Mouse (Mus musculus) intestine, embryonic 14.5 days (tissue): Measurements from ENCODE around the gene Atxn3. TPM values are rescaled to one million over a fixed set of nuclear protein-coding genes. Genes with fewer than 3 reads are reported as not detected.

Experiments
- ATAC-seq: fragments of 200-750 bp; cut with Nextera tagmentation; replicated peaks from 2 replicates; pipeline ENCODE4 v1.8.0; 2017; ENCODE audit warnings: low read depth, moderate number of reproducible peaks, moderate TSS enrichment, moderate library complexity; ENCODE audit not compliant: low FRiP score, low TSS enrichment
- DNase-seq: peaks from one replicate; pipeline ENCODE4 v3.0.0-alpha.2; 2018; ENCODE audit warnings: low spot score
- H3K27ac ChIP-seq: fragments of 300-500 bp; sonication (generic); 2 replicates; pipeline ENCODE4 v1.5.1; 2014; ENCODE audit warnings: low read depth, mild to moderate bottlenecking, control low read depth
- H3K27me3 ChIP-seq: fragments of 300-500 bp; sonication (generic); replicated peaks from 2 replicates; pipeline ENCODE4 v1.6.1; 2014; ENCODE audit warnings: low read length, control low read depth; ENCODE audit not compliant: control insufficient read depth, insufficient read depth
- H3K36me3 ChIP-seq: fragments of 300-500 bp; sonication (generic); 2 replicates; pipeline ENCODE4 v1.6.1; 2014; ENCODE audit warnings: low read length, control low read depth; ENCODE audit not compliant: control insufficient read depth, insufficient read depth
- H3K4me1 ChIP-seq: fragments of 300-500 bp; sonication (generic); replicated peaks from 2 replicates; pipeline ENCODE4 v1.6.1; 2014; ENCODE audit warnings: low read length, control low read depth, mixed read lengths; ENCODE audit not compliant: control insufficient read depth, insufficient read depth
- H3K4me2 ChIP-seq: fragments of 300-500 bp; sonication (generic); 2 replicates; pipeline ENCODE4 v1.6.1; 2014; ENCODE audit warnings: low read length
- H3K4me3 ChIP-seq: fragments of 300-500 bp; sonication (generic); 2 replicates; pipeline ENCODE4 v1.5.1; 2014; ENCODE audit warnings: low read depth, low read length, control low read depth, mixed read lengths
- H3K9ac ChIP-seq: fragments of 300-500 bp; sonication (generic); 2 replicates; pipeline ENCODE4 v1.6.1; 2014; ENCODE audit warnings: mild to moderate bottlenecking, low read length
- H3K9me3 ChIP-seq: fragments of 300-500 bp; sonication (generic); 2 replicates; pipeline ENCODE4 v1.6.1; 2016; ENCODE audit warnings: low read length, control low read depth; ENCODE audit not compliant: control insufficient read depth
- WGBS: fragments of 180-500 bp; shearing (Covaris S2); extraction: QIAGEN DNeasy Blood & Tissue Kit; methylation state at CpG from one replicate; pipeline ENCODE4 v1.1.7; 2014; 5-methylcytosine and 5-hydroxymethylcytosine counted together
- polyA plus RNA-seq: library from polyadenylated mRNA; unstranded; fragments of >200 nt; fragmentation: Nextera tagmentation; extraction: Ambion mirVana; gene quantifications from 2 replicates; pipeline ENCODE4 v1.2.1, GENCODE M21; 2014

The Atxn3 gene
- polyA plus RNA-seq, 1 experiment from 2014 or later, result 14.3 TPM

GRCm38 (mm10) chr12:101910360-101910759, 47.7 kb downstream of the Atxn3 start:
- DNase-seq, result no peak
- no peak overlapping the region for H3K4me2 ChIP-seq
- H3K36me3 ChIP-seq, result peaks cover 14% of the 10 kb centered on the region
- no peak overlapping the region for H3K27ac ChIP-seq
- no peak for ATAC-seq
- no peak overlapping the region for H3K4me3 ChIP-seq
- H3K9ac ChIP-seq, result no peak overlapping the region
- no peaks in the 10 kb centered on the region for H3K9me3 ChIP-seq
- peaks cover 13% of the 10 kb centered on the region for H3K4me1 ChIP-seq
- WGBS, result 89% methylated on average over 6 of the region's 6 CpGs
- no peaks in the 10 kb centered on the region for H3K27me3 ChIP-seq

- Histone ChIP-seq H3K4me2 (no peak overlapping the region), H3K4me1 (peaks cover under 1% of the 10 kb centered on the region; the same call in 1 of the 2 replicates), H3K4me3 (no peak overlapping the region), H3K27me3 (no peaks in the 10 kb centered on the region), H3K9me3 (no peaks in the 10 kb centered on the region), H3K36me3 (peaks cover 30% of the 10 kb centered on the region), H3K27ac (no peak overlapping the region), H3K9ac (no peak overlapping the region)
- no peak for DNase-seq
- WGBS, result 93% methylated on average over 12 of the region's 12 CpGs
- ATAC-seq, result no peak
Observed at GRCm38 (mm10) chr12:101905817-101906216, 52.2 kb downstream of the Atxn3 start.

- Histone ChIP-seq H3K27ac (no peak overlapping the region), H3K4me2 (no peak overlapping the region), H3K27me3 (no peaks in the 10 kb centered on the region), H3K4me3 (no peak overlapping the region), H3K9ac (no peak overlapping the region), H3K9me3 (no peaks in the 10 kb centered on the region), H3K36me3 (peaks cover 30% of the 10 kb centered on the region), H3K4me1 (no peaks in the 10 kb centered on the region)
- WGBS, result 91% methylated on average over 4 of the region's 4 CpGs
- DNase-seq (no peak), ATAC-seq (no peak)
Observed at GRCm38 (mm10) chr12:101904906-101905305, 53.1 kb downstream of the Atxn3 start.

GRCm38 (mm10) chr12:101904170-101904569, 53.9 kb downstream of the Atxn3 start:
- ATAC-seq, result no peak
- Histone ChIP-seq H3K27me3 (no peaks in the 10 kb centered on the region), H3K27ac (no peak overlapping the region), H3K9me3 (no peaks in the 10 kb centered on the region), H3K36me3 (peaks cover 31% of the 10 kb centered on the region), H3K9ac (no peak overlapping the region), H3K4me2 (no peak overlapping the region), H3K4me1 (no peaks in the 10 kb centered on the region), H3K4me3 (no peak overlapping the region)
- no peak for DNase-seq
- 88% methylated on average over 3 of the region's 3 CpGs for WGBS

- H3K4me2 ChIP-seq, result no peak overlapping the region
- no peak overlapping the region for H3K4me3 ChIP-seq
- no peak overlapping the region for H3K9ac ChIP-seq
- 71% methylated on average over 2 of the region's 2 CpGs for WGBS
- H3K4me1 ChIP-seq, result no peaks in the 10 kb centered on the region
- no peaks in the 10 kb centered on the region for H3K27me3 ChIP-seq
- DNase-seq (no peak), ATAC-seq (peak; percentile 58; the same call in 1 of the 2 replicates)
- H3K36me3 ChIP-seq, result peaks cover 23% of the 10 kb centered on the region
- H3K27ac ChIP-seq, result no peak overlapping the region
- no peaks in the 10 kb centered on the region for H3K9me3 ChIP-seq
Observed at GRCm38 (mm10) chr12:101899671-101900245, 58.3 kb downstream of the Atxn3 start.

- no peak overlapping the region for H3K4me2 ChIP-seq
- peaks cover 25% of the 10 kb centered on the region for H3K36me3 ChIP-seq
- no peaks in the 10 kb centered on the region for H3K4me1 ChIP-seq
- WGBS, result 98% methylated on average over 8 of the region's 8 CpGs
- DNase-seq (no peak), ATAC-seq (no peak)
- no peak overlapping the region for H3K4me3 ChIP-seq
- no peaks in the 10 kb centered on the region for H3K27me3 ChIP-seq
- no peak overlapping the region for H3K9ac ChIP-seq
- H3K9me3 ChIP-seq, result no peaks in the 10 kb centered on the region
- H3K27ac ChIP-seq, result no peak overlapping the region
Observed at GRCm38 (mm10) chr12:101898966-101899365, 59.1 kb downstream of the Atxn3 start.

GRCm38 (mm10) chr12:101897113-101897512, 60.9 kb downstream of the Atxn3 start:
- ATAC-seq, result no peak
- WGBS, result 82% methylated on average over 7 of the region's 7 CpGs
- peaks cover 39% of the 10 kb centered on the region for H3K36me3 ChIP-seq

GRCm38 (mm10) chr12:101893296-101893695, 64.8 kb downstream of the Atxn3 start:
- Histone ChIP-seq H3K4me2 (no peak overlapping the region), H3K4me1 (no peaks in the 10 kb centered on the region), H3K27ac (no peak overlapping the region), H3K36me3 (peaks cover 57% of the 10 kb centered on the region), H3K9me3 (no peaks in the 10 kb centered on the region), H3K27me3 (no peaks in the 10 kb centered on the region), H3K9ac (no peak overlapping the region), H3K4me3 (no peak overlapping the region)
- 85% methylated on average over 8 of the region's 8 CpGs for WGBS
- DNase-seq (no peak), ATAC-seq (no peak)

More at GRCm38 (mm10) chr12:101897113-101897512, 60.9 kb downstream of the Atxn3 start:
- no peaks in the 10 kb centered on the region for H3K27me3 ChIP-seq
- no peak for DNase-seq
- no peaks in the 10 kb centered on the region for H3K9me3 ChIP-seq
- H3K4me1 ChIP-seq, result no peaks in the 10 kb centered on the region
- no peak overlapping the region for H3K4me2 ChIP-seq
- H3K27ac ChIP-seq, result no peak overlapping the region
- no peak overlapping the region for H3K9ac ChIP-seq
- no peak overlapping the region for H3K4me3 ChIP-seq

GRCm38 (mm10) chr12:101892832-101893231, 65.2 kb downstream of the Atxn3 start:
- WGBS, result 91% methylated on average over 2 of the region's 2 CpGs
- Histone ChIP-seq H3K4me2 (no peak overlapping the region), H3K4me1 (no peaks in the 10 kb centered on the region), H3K4me3 (no peak overlapping the region), H3K27ac (no peak overlapping the region), H3K9ac (no peak overlapping the region), H3K27me3 (no peaks in the 10 kb centered on the region), H3K36me3 (peaks cover 60% of the 10 kb centered on the region), H3K9me3 (no peaks in the 10 kb centered on the region)
- DNase-seq, result no peak
- ATAC-seq, result no peak
